Mouse (Mus musculus): ENCODE results near the gene Fgfr2.

GRCm38 (mm10) chr7:132299661-132300210 lies 823.4 kb downstream of the Fgfr2 start:
- TF ChIP-seq MAFK (IDR thresholded peaks at IDR 0.05; ENCODE audit: insufficient read depth, low read depth, low read length) = no peak
- TF ChIP-seq ZC3H11A (IDR thresholded peaks at IDR 0.05; ENCODE audit: borderline replicate concordance, low read depth, low read length) = no peak
- no peak for TF ChIP-seq HCFC1 (IDR thresholded peaks at IDR 0.05; ENCODE audit: borderline replicate concordance, insufficient read depth, low read length)
- no peak for TF ChIP-seq ZNF384 (IDR thresholded peaks at IDR 0.05; ENCODE audit: low read depth, low read length)
